Mouse (Mus musculus) adrenal gland, postnatal 10 days (tissue): ENCODE results near the gene Nt5dc2. TPM values are rescaled to one million over a fixed set of nuclear protein-coding genes. Genes with fewer than 3 reads are reported as not detected.

Experiments used
- DNase-seq: peaks from one replicate; pipeline ENCODE4 v3.0.0; 2021; ENCODE audit warnings: mixed read lengths
- long read RNA-seq, 2 experiments: library from polyadenylated mRNA; stranded (forward); transcript quantifications; one replicate each; pipeline ENCODE4 v2.0.0; 2021
- total RNA-seq, 2 experiments: library from RNA; stranded (reverse); gene quantifications; 2 replicates each; pipeline ENCODE4 v1.2.3; 2021

Gene Nt5dc2
- 10 to 100 TPM; 52.0 to 52.6 TPM for total RNA-seq
- long read RNA-seq, experiment 1, transcript Nt5dc2-206 (13 exons, 1,858 nt), result minor isoform, 10 of 207 reads
- long read RNA-seq, experiment 1, transcript Nt5dc2-204 (14 exons, 1,848 nt), result major isoform, 168 of 207 reads
- long read RNA-seq, experiment 1, partial matches to known transcripts, result 15 of 207 reads
- long read RNA-seq, experiment 1, other reads (novel, unspliced or antisense), result 13 of 207 reads
- long read RNA-seq, experiment 2, transcript Nt5dc2-204 (14 exons, 1,848 nt), result major isoform, 91 of 106 reads
- long read RNA-seq, experiment 2, partial matches to known transcripts, result 7 of 106 reads
- long read RNA-seq, experiment 2, other reads (novel, unspliced or antisense), result 7 of 106 reads

DNA sequence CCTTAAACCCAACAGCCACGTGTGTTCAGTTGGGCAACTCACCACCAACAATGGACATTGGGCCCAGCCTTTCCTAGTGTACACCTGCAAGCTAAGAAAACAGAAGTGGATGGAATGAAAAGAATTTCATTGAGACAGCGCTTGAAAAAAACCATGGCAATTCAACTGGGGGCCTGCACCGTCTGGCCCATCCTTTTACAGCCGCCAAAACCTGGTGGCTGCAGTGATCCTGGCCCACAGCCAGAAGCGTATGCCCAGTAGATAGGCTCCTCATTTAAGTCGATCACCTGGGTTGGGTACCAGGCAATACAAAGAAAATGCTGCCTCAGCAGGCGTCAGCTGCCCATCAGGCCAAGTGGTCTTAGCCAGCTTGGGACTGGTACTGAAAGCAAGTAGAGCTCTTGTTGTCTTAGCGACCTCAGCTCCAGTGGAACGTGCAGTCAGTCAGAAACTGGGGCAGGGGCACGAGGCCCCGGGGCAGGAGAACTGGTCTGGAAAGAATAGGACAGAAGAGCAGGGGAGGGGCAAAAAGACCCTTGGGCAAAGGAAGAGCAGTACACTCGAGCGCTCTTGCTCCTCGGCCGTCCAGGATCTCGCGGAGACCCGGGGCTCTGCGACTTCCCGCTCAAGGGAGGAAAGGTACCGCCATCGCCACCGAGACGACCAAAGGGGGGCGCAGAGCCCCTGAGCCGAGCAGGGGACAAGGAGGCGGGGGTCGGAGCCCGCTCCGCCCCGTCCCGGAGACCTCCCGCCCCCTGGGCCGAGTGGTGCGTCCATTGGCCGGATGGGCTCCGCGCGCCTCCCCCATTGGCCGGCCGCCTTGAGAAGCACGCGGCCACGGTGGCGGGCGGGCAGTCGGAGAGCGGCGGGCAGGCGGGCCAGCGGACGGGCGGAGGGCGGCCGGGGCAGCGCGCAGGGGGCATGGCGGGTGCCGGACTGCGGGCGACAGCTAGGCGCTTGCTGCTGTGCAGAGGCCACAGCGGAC lies at the start of gene Nt5dc2:
Nt5dc2 (plus strand) TSS at position 818 of the 985 bp plus-strand sequence.
- peak; percentile 94 for DNase-seq

- DNase-seq, result no peak
Observed at GRCm38 (mm10) chr14:31081147-31081546, 49.7 kb upstream of the Nt5dc2 start.

DNA sequence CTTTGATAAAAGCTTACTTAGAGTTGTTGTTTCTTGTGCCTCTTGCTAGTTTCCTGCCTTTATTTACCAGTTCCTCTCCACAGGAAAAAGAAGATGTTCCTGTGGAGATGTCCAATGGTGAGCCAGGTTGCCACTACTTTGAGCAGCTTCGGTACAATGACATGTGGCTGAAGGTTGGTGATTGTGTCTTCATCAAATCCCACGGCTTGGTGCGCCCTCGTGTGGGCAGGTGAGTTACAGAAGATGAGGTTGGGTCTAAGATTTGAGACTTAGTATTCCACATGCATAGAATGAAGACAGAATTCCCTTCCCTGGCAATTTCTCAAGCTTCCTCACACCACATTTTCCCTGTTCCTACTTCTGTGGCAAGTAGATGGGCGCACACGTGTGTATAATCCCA lies 43.4 kb upstream of the Nt5dc2 start:
- DNase-seq, result no peak

- DNase-seq, result no peak
Observed at GRCm38 (mm10) chr14:31088515-31088914, 42.3 kb upstream of the Nt5dc2 start.

DNA sequence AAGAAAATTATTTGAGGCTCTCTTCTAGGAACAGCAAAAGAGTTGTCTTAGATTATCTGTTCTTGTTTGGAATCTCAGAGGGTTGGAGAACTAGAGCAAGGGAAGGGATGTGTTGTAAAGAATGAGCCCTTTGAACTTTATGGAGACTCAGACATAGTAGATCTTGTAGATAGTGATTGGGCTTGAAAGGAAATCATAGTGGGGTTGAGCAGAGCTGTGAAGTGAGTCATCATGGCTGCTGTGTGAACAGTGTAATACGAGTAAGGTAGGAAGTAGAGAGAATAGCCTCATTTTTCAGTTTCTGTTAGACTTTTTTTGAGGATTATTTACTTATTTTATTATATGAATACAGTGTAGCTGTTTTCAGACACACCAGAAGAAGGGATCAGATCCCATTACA lies 40.9 kb upstream of the Nt5dc2 start:
- no peak for DNase-seq

DNA sequence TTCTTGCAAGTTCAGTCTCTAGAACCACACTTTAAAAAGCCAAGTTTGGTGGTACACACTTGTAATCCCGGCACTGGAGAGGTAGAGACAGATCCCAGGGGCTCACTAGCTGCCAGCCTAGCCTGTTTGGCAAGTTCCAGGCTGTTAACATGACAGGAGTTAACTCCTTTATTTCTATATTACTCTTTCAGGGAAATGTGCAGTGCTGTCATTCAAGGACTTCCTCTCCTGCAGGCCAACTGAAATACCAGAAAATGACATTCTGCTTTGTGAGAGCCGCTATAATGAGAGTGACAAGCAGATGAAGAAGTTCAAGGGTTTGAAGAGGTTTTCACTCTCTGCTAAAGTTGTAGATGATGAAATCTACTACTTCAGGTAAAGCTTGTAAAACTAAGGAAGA lies 25.7 kb upstream of the Nt5dc2 start:
- DNase-seq, result no peak

DNA sequence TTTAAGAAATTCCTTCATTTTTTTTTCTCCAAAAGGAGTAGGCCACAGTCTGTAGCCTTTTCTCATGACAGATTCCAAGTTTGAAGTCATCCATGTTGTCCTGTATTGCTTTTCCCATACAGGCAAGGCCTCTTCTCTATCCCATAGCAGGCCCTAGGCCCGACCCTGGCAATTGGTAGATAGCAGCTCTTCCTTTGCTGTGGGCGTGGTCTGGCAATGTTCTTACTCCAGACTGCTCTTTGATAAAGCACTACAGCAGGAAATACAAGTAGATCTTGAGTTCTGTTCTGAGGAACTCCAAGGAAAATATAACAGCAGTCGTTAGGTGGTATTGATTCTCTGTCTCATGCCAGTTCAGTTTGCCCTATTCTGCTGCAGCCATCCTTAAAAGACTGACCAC lies 20.2 kb upstream of the Nt5dc2 start:
- DNase-seq, result no peak

DNA sequence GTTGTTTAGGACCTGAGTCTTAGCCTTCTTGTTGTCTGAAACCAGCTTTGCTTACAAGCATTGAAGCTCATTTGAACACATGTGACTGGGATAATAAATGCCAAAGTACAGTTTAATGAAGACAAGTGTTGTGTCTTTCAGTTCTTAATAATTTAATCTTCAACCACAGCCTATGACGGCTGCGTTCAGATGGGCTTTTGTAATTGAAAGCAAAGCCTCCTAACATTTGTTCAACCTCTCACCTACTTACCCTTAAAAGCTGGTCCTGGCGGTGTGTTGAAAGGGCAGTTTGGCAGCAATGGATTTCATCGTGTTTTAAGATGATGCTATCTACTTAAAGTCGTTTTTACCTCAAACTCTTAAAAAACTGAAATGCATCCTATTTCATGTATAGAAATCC lies 18.7 kb upstream of the Nt5dc2 start:
- no peak for DNase-seq

GRCm38 (mm10) chr14:31114011-31114410 lies 16.8 kb upstream of the Nt5dc2 start:
- DNase-seq, result no peak

- DNase-seq, result no peak
Observed at GRCm38 (mm10) chr14:31115522-31115921, 15.3 kb upstream of the Nt5dc2 start.

- no peak for DNase-seq
Observed at GRCm38 (mm10) chr14:31125106-31126075, 5.5 kb upstream of the Nt5dc2 start.

GRCm38 (mm10) chr14:31126826-31127225 lies 4.0 kb upstream of the Nt5dc2 start:
- DNase-seq, result no peak

GRCm38 (mm10) chr14:31128101-31128825 lies 2.6 kb upstream of the Nt5dc2 start:
- DNase-seq, result peak; percentile 69

DNA sequence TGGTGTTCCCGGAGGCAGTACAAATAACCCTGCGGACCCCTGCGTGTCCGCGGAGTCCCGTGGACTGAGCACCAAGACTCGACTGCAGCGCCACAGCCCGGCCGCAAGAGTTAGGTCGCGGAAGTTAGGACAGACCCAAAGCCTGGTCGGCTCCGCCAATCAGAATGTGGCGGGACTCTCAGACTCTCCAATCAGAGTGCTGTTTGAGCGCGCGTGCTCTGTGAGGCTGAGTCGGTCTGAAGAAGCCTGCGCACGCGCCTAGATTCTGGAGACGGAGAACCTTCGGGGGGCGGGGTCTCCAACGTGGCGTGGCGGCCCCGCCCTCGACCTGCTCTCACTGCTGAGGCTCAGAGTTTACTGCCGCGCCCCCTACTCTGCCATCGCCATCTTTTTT lies 2.0 kb upstream of the Nt5dc2 start, which contains the start of gene Smim4:
Smim4 (minus strand) TSS at position 131 of the 394 bp plus-strand sequence.
- peak; percentile 97 for DNase-seq

GRCm38 (mm10) chr14:31129326-31130235 lies 1.3 kb upstream of the Nt5dc2 start:
- no peak for DNase-seq

GRCm38 (mm10) chr14:31131272-31131821 lies 494 bp downstream of the Nt5dc2 start:
- no peak for DNase-seq

- peak; percentile 44 for DNase-seq
Observed at GRCm38 (mm10) chr14:31132031-31132430, 1.2 kb downstream of the Nt5dc2 start.

- no peak for DNase-seq
Observed at GRCm38 (mm10) chr14:31132491-31132975, 1.7 kb downstream of the Nt5dc2 start.

DNA sequence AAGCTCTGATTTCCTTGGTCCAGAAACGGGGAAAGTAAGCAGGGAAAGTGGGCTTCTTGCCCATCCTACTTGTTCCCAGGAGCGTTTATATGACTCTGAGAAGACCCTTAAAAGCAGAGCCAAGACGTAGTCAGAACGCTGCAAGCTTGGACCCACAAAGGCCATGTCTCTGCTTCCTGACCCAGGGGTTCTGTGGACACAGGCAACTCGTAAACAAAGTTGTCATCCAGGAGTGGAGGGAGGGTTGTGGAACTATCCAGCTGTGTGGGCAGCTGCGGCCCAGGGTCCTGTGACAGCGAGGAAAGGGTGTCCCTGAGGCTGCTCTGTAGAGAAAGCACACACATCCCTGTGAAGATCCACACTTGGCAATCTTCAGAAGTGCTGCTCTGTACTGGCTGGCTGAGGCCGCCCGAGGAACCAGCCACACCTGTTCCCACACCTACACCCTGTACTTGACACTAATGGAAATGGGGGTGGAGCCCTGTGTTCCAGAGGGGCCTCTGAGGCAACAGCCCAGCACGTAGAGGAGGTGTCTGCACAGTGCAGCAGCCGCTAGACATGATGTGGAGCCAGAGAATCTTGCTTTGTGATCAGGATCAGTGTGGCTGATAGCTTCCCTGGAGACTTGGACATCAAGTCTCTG lies 2.3 kb downstream of the Nt5dc2 start:
- no peak for DNase-seq
